Mouse (Mus musculus) CH12.LX (cell line): ENCODE results near the gene Cfap61. TPM values are rescaled to one million over a fixed set of nuclear protein-coding genes. Genes with fewer than 3 reads are reported as not detected.

Experiments used
- DNase-seq: peaks from one replicate; pipeline ENCODE4 v3.0.0-alpha.2; 2013; ENCODE audit errors: extremely low read depth
- H3K27ac ChIP-seq: 2 replicates; pipeline ENCODE4 v1.5.1; 2012; ENCODE audit warnings: low read depth, mild to moderate bottlenecking, control low read depth, moderate library complexity; ENCODE audit not compliant: insufficient read depth
- H3K27me3 ChIP-seq: replicated peaks from 2 replicates; pipeline ENCODE3; 2012; ENCODE audit warnings: inconsistent platforms
- H3K36me3 ChIP-seq, 2 experiments: replicated peaks in 1 of 2; 2 replicates each; pipeline versions ENCODE3 to v1.6.1; 2012; ENCODE audit warnings: inconsistent platforms in 1 of 2, low read length in 1 of 2, mild to moderate bottlenecking in 1 of 2, mixed read lengths in 1 of 2, moderate library complexity in 1 of 2; ENCODE audit not compliant: control insufficient read depth in 1 of 2, insufficient read depth in 1 of 2
- H3K4me1 ChIP-seq, 2 experiments: 2 replicates each; pipeline ENCODE4 v1.6.1; 2012; ENCODE audit warnings: inconsistent platforms in 1 of 2, moderate library complexity in 1 of 2; ENCODE audit not compliant: insufficient read depth in 2 of 2, control insufficient read depth in 1 of 2
- H3K4me2 ChIP-seq: 2 replicates; pipeline ENCODE4 v1.6.1; 2012; ENCODE audit warnings: low read depth, mild to moderate bottlenecking, control low read depth; ENCODE audit not compliant: poor library complexity, insufficient read depth, severe bottlenecking
- H3K4me3 ChIP-seq, 3 experiments: fragments of 150-350 bp in 1 of 3; sonication (generic) in 1 of 3; replicated peaks in 1 of 3; 2 replicates each; pipeline versions ENCODE3 to v1.5.1; 2011 to 2012; ENCODE audit warnings: low read depth in 2 of 3, low read length in 2 of 3, mild to moderate bottlenecking in 2 of 3, moderate library complexity in 2 of 3, control low read depth in 1 of 3, improper control_type of control experiment in 1 of 3, inconsistent platforms in 1 of 3, mixed read lengths in 1 of 3; ENCODE audit not compliant: poor library complexity in 1 of 3
- H3K79me2 ChIP-seq: replicated peaks from 2 replicates; pipeline ENCODE4 v1.6.1; 2012; ENCODE audit warnings: mild to moderate bottlenecking, moderate library complexity; ENCODE audit not compliant: control insufficient read depth, poor library complexity, insufficient read depth, severe bottlenecking; ENCODE audit errors: extremely low read depth
- H3K9ac ChIP-seq: 2 replicates; pipeline ENCODE4 v1.6.1; 2012; ENCODE audit warnings: low read depth, mild to moderate bottlenecking, control low read depth, moderate library complexity; ENCODE audit not compliant: insufficient read depth
- H3K9me3 ChIP-seq: replicated peaks from 2 replicates; pipeline ENCODE3; 2012; ENCODE audit warnings: low read length, inconsistent platforms, mixed read lengths
- BHLHE40 ChIP-seq: IDR thresholded peaks from 2 replicates; pipeline ENCODE4 v1.6.1; 2011; ENCODE audit warnings: mild to moderate bottlenecking, low read depth, low read length, improper control_type of control experiment
- CHD2 ChIP-seq: IDR thresholded peaks from 2 replicates; pipeline ENCODE4 v1.6.1; 2011; ENCODE audit warnings: low read length, improper control_type of control experiment
- CTCF ChIP-seq, 2 experiments: IDR thresholded peaks in 1 of 2; conservative IDR thresholded peaks in 1 of 2; 2 replicates each; pipeline ENCODE4 v1.5.1; 2011 to 2012; ENCODE audit warnings: low read depth in 2 of 2, low read length in 2 of 2, improper control_type of control experiment in 1 of 2, inconsistent platforms in 1 of 2, mild to moderate bottlenecking in 1 of 2, moderate library complexity in 1 of 2
- EP300 ChIP-seq: IDR thresholded peaks from 2 replicates; pipeline ENCODE4 v1.6.1; 2011; ENCODE audit warnings: low read length, improper control_type of control experiment
- ETS1 ChIP-seq: conservative IDR thresholded peaks from 2 replicates; pipeline ENCODE4 v1.6.1; 2012; ENCODE audit warnings: low read depth, mild to moderate bottlenecking, inconsistent platforms, low read length, improper control_type of control experiment, moderate library complexity
- GABPA ChIP-seq: IDR thresholded peaks from 2 replicates; pipeline ENCODE4 v1.6.1; 2012; ENCODE audit warnings: low read depth, low read length, improper control_type of control experiment, inconsistent platforms; ENCODE audit not compliant: insufficient replicate concordance
- HCFC1 ChIP-seq: IDR thresholded peaks from 2 replicates; pipeline ENCODE4 v1.6.1; 2012; ENCODE audit warnings: low read depth, mild to moderate bottlenecking, inconsistent platforms, low read length, improper control_type of control experiment
- JUN ChIP-seq: IDR thresholded peaks from 2 replicates; pipeline ENCODE4 v1.6.1; 2011; ENCODE audit warnings: low read depth, mild to moderate bottlenecking, low read length, improper control_type of control experiment, moderate library complexity; ENCODE audit not compliant: insufficient read depth
- JUND ChIP-seq: conservative IDR thresholded peaks from 2 replicates; pipeline ENCODE4 v1.6.1; 2011; ENCODE audit warnings: low read depth, low read length, improper control_type of control experiment
- MAFK ChIP-seq: IDR thresholded peaks from 2 replicates; pipeline ENCODE4 v1.6.1; 2011; ENCODE audit warnings: low read length, improper control_type of control experiment; ENCODE audit not compliant: insufficient replicate concordance
- MEF2A ChIP-seq: IDR thresholded peaks from 2 replicates; pipeline ENCODE4 v1.6.1; 2014; ENCODE audit warnings: low read depth, mild to moderate bottlenecking, inconsistent platforms, low read length, improper control_type of control experiment, borderline replicate concordance
- NELFE ChIP-seq: IDR thresholded peaks from 2 replicates; pipeline ENCODE4 v1.6.1; 2011; ENCODE audit warnings: low read depth, low read length, improper control_type of control experiment
- PAX5 ChIP-seq: IDR thresholded peaks from 2 replicates; pipeline ENCODE4 v1.6.1; 2012; ENCODE audit warnings: low read length, inconsistent platforms, mixed read lengths
- RAD21 ChIP-seq: IDR thresholded peaks from 2 replicates; pipeline ENCODE4 v1.6.1; 2011; ENCODE audit warnings: low read depth, mild to moderate bottlenecking, low read length, improper control_type of control experiment, moderate library complexity
- RCOR1 ChIP-seq: conservative IDR thresholded peaks from 2 replicates; pipeline ENCODE4 v1.6.1; 2012; ENCODE audit warnings: low read depth, mild to moderate bottlenecking, inconsistent platforms, low read length, improper control_type of control experiment
- UBTF ChIP-seq: IDR thresholded peaks from 2 replicates; pipeline ENCODE4 v1.6.1; 2012; ENCODE audit warnings: low read depth, mild to moderate bottlenecking, inconsistent platforms, low read length, improper control_type of control experiment, moderate library complexity
- ZKSCAN1 ChIP-seq: IDR thresholded peaks from 2 replicates; pipeline ENCODE4 v1.6.1; 2012; ENCODE audit warnings: low read depth, inconsistent platforms, low read length, improper control_type of control experiment, borderline replicate concordance
- ZNF384 ChIP-seq: IDR thresholded peaks from 2 replicates; pipeline ENCODE4 v1.6.1; 2012; ENCODE audit warnings: low read depth, low read length, improper control_type of control experiment, inconsistent platforms
- dilution Hi-C: fragments of 300-500 bp; cut with MboI; formaldehyde crosslinking; loops from 2 replicates; pipeline ENCODE4 v1.14.3; 2020; ENCODE audit warnings: low sequenced_read_pairs; ENCODE audit not compliant: extremely low pct_unique_long_range_greater_than_20kb, extremely low pct_ligation_motif_present
- in situ Hi-C: fragments of 300-500 bp; cut with MboI; formaldehyde crosslinking; loops from 3 replicates; pipeline ENCODE4 v1.14.3; 2019; ENCODE audit warnings: low sequenced_read_pairs, low pct_ligation_motif_present, low pct_unique_long_range_greater_than_20kb, mixed read lengths
- polyA plus RNA-seq: library from polyadenylated mRNA; unstranded; fragments of >175 nt; gene quantifications from 2 replicates; pipeline ENCODE4 v1.2.1, GENCODE M21; 2012; ENCODE audit warnings: low read depth; ENCODE audit not compliant: insufficient read length
- total RNA-seq, 2 experiments: library from RNA; depleted of rRNA; stranded (reverse); fragments of 300-350 nt in 1 of 2; fragments of >200 nt in 1 of 2; gene quantifications; 2 replicates each; pipeline ENCODE4 v1.2.3; 2012 to 2014

The Cfap61 gene
- total and polyA plus RNA-seq, 3 experiments: 0.34 TPM; not detected in 2

DNA sequence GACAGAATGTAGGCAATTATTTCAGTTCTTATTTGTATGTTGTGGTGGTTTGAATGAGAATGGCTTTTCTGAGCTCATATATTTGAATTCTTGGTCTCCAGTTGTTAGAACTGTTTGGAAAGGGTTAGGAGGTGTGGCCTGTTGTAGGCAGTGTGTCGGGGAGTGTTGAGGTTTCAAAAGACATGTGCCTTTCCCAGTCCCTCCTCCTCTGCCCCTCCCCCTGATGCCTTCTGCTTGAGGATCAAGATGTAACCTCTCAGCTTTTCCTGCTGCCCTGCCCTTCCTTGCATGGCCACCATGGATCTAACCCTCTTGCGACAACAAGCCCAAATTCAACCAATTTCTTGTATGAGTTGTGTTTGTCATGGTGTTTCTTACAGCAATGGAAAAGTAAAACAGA lies 53.2 kb downstream of the Cfap61 start:
- no peak for DNase-seq
- H3K4me2 ChIP-seq: no peak overlapping the region
- TF ChIP-seq UBTF (no peak), JUND (no peak), ZNF384 (no peak), BHLHE40 (no peak), ETS1 (no peak), NELFE (no peak), RAD21 (no peak), JUN (no peak), CHD2 (no peak), MAFK (no peak), EP300 (no peak), RCOR1 (no peak), ZKSCAN1 (no peak), GABPA (no peak), PAX5 (no peak), CTCF (conservative IDR thresholded peaks at IDR 0.05 in 1 of 2, IDR thresholded peaks at IDR 0.05 in 1 of 2; ENCODE audit: low read depth in 2 of 2, low read length in 2 of 2) (no peak), MEF2A (no peak)
- no peak overlapping the region for H3K4me3 ChIP-seq
- H3K36me3 ChIP-seq: no peaks in the 10 kb centered on the region
- H3K9me3 ChIP-seq: no peaks in the 10 kb centered on the region
- no peaks in the 10 kb centered on the region for H3K79me2 ChIP-seq
- no peaks in the 10 kb centered on the region for H3K4me1 ChIP-seq
- no peak overlapping the region for H3K9ac ChIP-seq
- dilution Hi-C loops: no loop called here
- in situ Hi-C loops: no loop called here
- no peak overlapping the region for H3K27ac ChIP-seq
- no peaks in the 10 kb centered on the region for H3K27me3 ChIP-seq

- no peak for TF ChIP-seq ZNF384
- no peak for TF ChIP-seq HCFC1
- TF ChIP-seq JUN: no peak
- H3K4me3 ChIP-seq: no peak overlapping the region
- in situ Hi-C loops (no loop called here), dilution Hi-C loops (no loop called here)
- H3K4me1 ChIP-seq: no peaks in the 10 kb centered on the region
- H3K4me2 ChIP-seq: no peak overlapping the region
- H3K36me3 ChIP-seq: no peaks in the 10 kb centered on the region
- H3K27ac ChIP-seq: no peak overlapping the region
- H3K9me3 ChIP-seq: no peaks in the 10 kb centered on the region
- no peak for DNase-seq
- H3K9ac ChIP-seq: no peak overlapping the region
- no peaks in the 10 kb centered on the region for H3K79me2 ChIP-seq
- H3K27me3 ChIP-seq: no peaks in the 10 kb centered on the region
These were observed 55.9 kb downstream of the Cfap61 start for GRCm38 (mm10) chr2:145990446-145990845.
